Mouse (Mus musculus) stomach, postnatal 0 days (tissue): ENCODE measurements around the gene Desi2. TPM values are rescaled to one million over a fixed set of nuclear protein-coding genes. Genes with fewer than 3 reads are reported as not detected.
A peak's percentile ranks its signal among the peaks of the same experiment; 100 is the strongest.
"Not testable (repeated sequence)": the region's sequence is repeated elsewhere in the genome, so short reads cannot be mapped to it uniquely, and the experiment has no call there.

ENCODE experiments used
- ATAC-seq: fragments of 200-750 bp; cut with Nextera tagmentation; 2 replicates; pipeline ENCODE4 v1.8.0; 2017; ENCODE audit not compliant: low FRiP score, low TSS enrichment
- DNase-seq: peaks from one replicate; pipeline ENCODE4 v3.0.0-alpha.2; 2016; ENCODE audit warnings: low spot score
- H3K27ac ChIP-seq: fragments of 300-500 bp; sonication (generic); replicated peaks from 2 replicates; pipeline ENCODE4 v1.5.1; 2014; ENCODE audit warnings: mild to moderate bottlenecking, control low read depth
- H3K27me3 ChIP-seq: fragments of 300-500 bp; sonication (generic); 2 replicates; pipeline ENCODE4 v1.6.1; 2014; ENCODE audit warnings: low read length; ENCODE audit not compliant: control insufficient read depth, insufficient read depth
- H3K36me3 ChIP-seq: fragments of 300-500 bp; sonication (generic); 2 replicates; pipeline ENCODE4 v1.6.1; 2014; ENCODE audit warnings: low read length, mixed read lengths; ENCODE audit not compliant: control insufficient read depth, insufficient read depth
- H3K4me1 ChIP-seq: fragments of 300-500 bp; sonication (generic); replicated peaks from 2 replicates; pipeline ENCODE4 v1.6.1; 2014; ENCODE audit warnings: antibody characterized with exemption; ENCODE audit not compliant: control insufficient read depth, insufficient read depth
- H3K4me2 ChIP-seq: fragments of 300-500 bp; sonication (generic); replicated peaks from 2 replicates; pipeline ENCODE4 v1.6.1; 2014; ENCODE audit warnings: low read depth, mild to moderate bottlenecking, control low read depth, moderate library complexity
- H3K4me3 ChIP-seq: fragments of 300-500 bp; sonication (generic); 2 replicates; pipeline ENCODE4 v1.5.1; 2014; ENCODE audit warnings: low read depth, low read length, control low read depth
- H3K9ac ChIP-seq: fragments of 300-500 bp; sonication (generic); 2 replicates; pipeline ENCODE4 v1.6.1; 2014; ENCODE audit warnings: mild to moderate bottlenecking, low read length, control low read depth, mixed read lengths
- H3K9me3 ChIP-seq: fragments of 300-500 bp; sonication (generic); 2 replicates; pipeline ENCODE4 v1.6.1; 2016; ENCODE audit warnings: low read length; ENCODE audit not compliant: control insufficient read depth
- CTCF ChIP-seq: IDR thresholded peaks from 2 replicates; pipeline ENCODE4 v1.5.1; 2016; ENCODE audit warnings: antibody characterized with exemption, low read depth, mild to moderate bottlenecking, moderate library complexity
- EP300 ChIP-seq: optimal IDR thresholded peaks from 2 replicates; pipeline ENCODE3; 2016; ENCODE audit warnings: antibody characterized with exemption
- WGBS: fragments of 180-500 bp; shearing (Covaris S2); extraction: QIAGEN DNeasy Blood & Tissue Kit; methylation state at CpG from one replicate; pipeline ENCODE4 v1.1.7; 2014; 5-methylcytosine and 5-hydroxymethylcytosine counted together
- polyA plus RNA-seq: library from polyadenylated mRNA; unstranded; fragments of >200 nt; fragmentation: Nextera tagmentation; extraction: Ambion mirVana; gene quantifications from 2 replicates; pipeline ENCODE4 v1.2.1, GENCODE M21; 2015

The Desi2 gene
- polyA plus RNA-seq, 1 experiment from 2014 or later, result 29.4 TPM

DNA sequence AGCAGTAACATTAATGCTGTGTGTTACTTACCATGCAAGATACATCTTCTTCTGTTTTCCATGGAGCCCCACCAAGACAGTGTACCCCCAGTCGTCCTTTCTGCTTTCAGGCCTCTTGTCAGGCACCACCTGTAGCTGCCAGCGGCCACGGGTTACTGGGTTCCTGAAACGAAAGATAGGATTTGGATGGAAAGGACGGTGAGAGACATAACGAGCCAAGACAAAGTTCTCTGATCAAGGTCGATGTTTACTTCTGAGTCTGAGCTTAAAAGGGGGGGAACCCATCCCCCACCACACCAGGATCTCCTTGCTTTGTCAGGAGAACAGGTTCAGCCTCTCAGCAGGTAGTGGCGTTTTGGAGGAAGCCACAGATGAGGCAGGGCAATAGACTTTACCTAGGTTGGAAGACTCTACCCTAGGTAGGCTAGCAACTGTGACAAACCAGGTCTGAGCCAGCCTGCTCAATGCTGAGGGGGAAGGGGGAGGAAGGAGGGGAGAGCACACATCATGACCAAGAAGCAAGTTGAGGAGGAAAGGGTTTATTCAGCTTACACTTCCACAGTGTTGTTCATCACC lies 100.5 kb downstream of the Desi2 start:
- ATAC-seq (no peak), DNase-seq (no peak)
- Histone ChIP-seq H3K4me3 (no peak overlapping the region), H3K27me3 (no peaks in the 10 kb centered on the region), H3K9ac (no peak overlapping the region), H3K9me3 (no peaks in the 10 kb centered on the region), H3K4me1 (no peaks in the 10 kb centered on the region), H3K36me3 (no peaks in the 10 kb centered on the region), H3K4me2 (no peak overlapping the region), H3K27ac (no peak overlapping the region)
- WGBS, result 55% methylated on average over 8 of the region's 8 CpGs
- TF ChIP-seq CTCF (no peak), EP300 (no peak)

DNA sequence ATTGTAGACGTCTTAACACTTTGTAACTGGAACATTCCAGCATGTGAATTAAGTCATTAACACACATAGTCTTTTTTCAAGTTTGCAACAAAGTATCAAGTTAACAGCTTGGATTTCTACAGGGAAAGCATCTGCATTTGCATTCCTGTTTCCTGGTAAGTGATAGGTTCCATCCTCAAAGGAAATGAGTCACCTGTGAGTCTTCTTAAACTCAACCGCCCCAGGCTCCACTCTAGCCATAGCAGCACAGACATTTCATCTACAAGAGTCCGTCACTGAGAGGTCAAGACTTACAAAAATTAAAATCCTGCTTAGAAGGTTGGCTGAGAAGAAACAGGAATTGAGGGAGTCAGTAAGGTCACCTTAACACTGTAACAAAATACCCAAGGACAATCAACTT lies 104.5 kb downstream of the Desi2 start:
- Histone ChIP-seq H3K27me3 (no peaks in the 10 kb centered on the region), H3K4me2 (no peak overlapping the region), H3K9me3 (no peaks in the 10 kb centered on the region), H3K9ac (no peak overlapping the region), H3K4me3 (no peak overlapping the region), H3K27ac (no peak overlapping the region), H3K36me3 (no peaks in the 10 kb centered on the region), H3K4me1 (no peaks in the 10 kb centered on the region)
- DNase-seq, result no peak
- WGBS, result 81% methylated on average over 3 of the region's 3 CpGs
- TF ChIP-seq CTCF, result no peak
- TF ChIP-seq EP300, result no peak
- no peak for ATAC-seq

DNA sequence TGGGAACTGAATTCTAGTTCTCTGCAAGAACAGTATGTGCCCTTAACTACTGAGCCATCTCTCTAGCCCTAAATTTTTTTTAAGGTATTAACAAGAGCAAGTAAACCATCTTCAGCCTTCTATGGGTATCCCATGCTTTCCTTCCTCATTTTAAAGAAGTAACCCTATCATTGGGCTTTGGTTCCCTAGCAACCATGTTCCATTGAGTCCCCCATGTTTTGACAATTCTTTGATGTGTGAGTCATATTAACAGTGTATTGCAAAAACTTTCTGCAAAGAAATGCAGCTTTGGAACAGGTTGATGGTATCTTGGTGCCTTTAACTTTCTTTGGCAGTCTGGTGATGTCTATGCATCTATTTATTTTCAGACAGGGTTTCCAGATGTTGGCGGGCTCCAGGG lies 106.8 kb downstream of the Desi2 start:
- Histone ChIP-seq H3K9ac (no peak overlapping the region), H3K4me2 (no peak overlapping the region), H3K27ac (no peak overlapping the region), H3K27me3 (no peaks in the 10 kb centered on the region), H3K9me3 (no peaks in the 10 kb centered on the region), H3K4me3 (no peak overlapping the region), H3K36me3 (no peaks in the 10 kb centered on the region), H3K4me1 (no peaks in the 10 kb centered on the region)
- no peak for TF ChIP-seq EP300
- no peak for TF ChIP-seq CTCF
- DNase-seq, result no peak
- ATAC-seq, result no peak
- 91% methylated on average over 1 of the region's 1 CpGs for WGBS

DNA sequence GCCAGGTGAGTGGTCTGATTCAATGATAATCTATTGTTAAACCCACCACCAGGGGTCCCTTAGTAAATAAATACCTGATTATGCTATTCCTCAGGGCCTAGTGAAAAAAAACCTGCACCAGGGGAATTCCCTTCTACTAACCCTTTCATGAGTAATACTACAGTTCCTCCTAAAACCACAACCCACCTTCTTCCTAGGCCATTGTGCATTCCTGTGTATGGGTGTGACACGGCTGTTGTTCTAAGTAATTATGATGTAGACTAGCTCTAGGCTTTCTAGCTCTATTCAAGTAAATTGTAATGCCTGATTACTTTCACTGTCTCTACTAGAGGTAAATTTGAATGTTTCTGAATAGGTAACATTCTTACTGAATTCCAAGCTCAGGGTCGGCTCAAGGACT lies 114.0 kb downstream of the Desi2 start:
- 89% methylated on average over 2 of the region's 2 CpGs for WGBS

DNA sequence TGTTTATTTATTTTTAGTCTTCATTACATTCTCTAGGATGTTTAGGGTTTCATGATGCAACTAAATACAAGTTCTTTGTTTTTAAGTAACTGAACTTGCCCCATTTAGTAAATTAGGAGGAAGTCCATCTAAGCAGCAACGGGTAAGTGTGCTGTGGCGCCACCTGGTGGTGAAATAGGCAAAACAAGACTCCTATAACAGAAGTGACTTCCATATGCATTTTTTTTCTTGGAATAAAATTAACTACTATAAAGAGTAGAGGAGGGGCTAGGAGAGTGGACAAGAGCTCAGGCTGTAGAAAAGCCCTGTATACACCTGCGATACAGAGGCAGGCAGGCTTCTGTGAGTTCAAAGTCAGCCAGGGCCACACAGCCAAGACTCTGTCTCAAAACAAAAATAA lies 116.2 kb downstream of the Desi2 start:
- 31% methylated on average over 3 of the region's 3 CpGs for WGBS
- no peak; the same call in 1 of the 2 replicates for ATAC-seq
- peak; percentile 74 for DNase-seq

More for the DNA sequence above, 114.0 kb downstream of the Desi2 start:
- not testable (repeated sequence) for DNase-seq, ATAC-seq, H3K27ac ChIP-seq, H3K4me3 ChIP-seq, H3K4me2 ChIP-seq, H3K9ac ChIP-seq, H3K4me1 ChIP-seq, H3K9me3 ChIP-seq, H3K36me3 ChIP-seq, H3K27me3 ChIP-seq

More for the DNA sequence above, 116.2 kb downstream of the Desi2 start:
- H3K4me2 ChIP-seq, result no peak overlapping the region
- TF ChIP-seq CTCF, result peak; percentile 90
- no peak for TF ChIP-seq EP300
- H3K4me1 ChIP-seq, result no peaks in the 10 kb centered on the region
- H3K9ac ChIP-seq, result no peak overlapping the region
- no peaks in the 10 kb centered on the region for H3K27me3 ChIP-seq
- H3K9me3 ChIP-seq, result no peaks in the 10 kb centered on the region
- H3K36me3 ChIP-seq, result no peaks in the 10 kb centered on the region
- H3K4me3 ChIP-seq, result no peak overlapping the region
- no peak overlapping the region for H3K27ac ChIP-seq

Other genes with a start within 250 kb of the Desi2 start
- 0.31 and 0.36 TPM in 2 replicates for gene Catspere2, start 204.0 kb upstream of the Desi2 start, polyA plus RNA-seq
- 140 and 146 TPM in 2 replicates for gene Cox20, start 131.7 kb downstream of the Desi2 start, polyA plus RNA-seq
- 129 and 147 TPM in 2 replicates for gene Hnrnpu, start 150.4 kb downstream of the Desi2 start, polyA plus RNA-seq
- 3.5 and 3.7 TPM in 2 replicates for gene Efcab2, start 218.7 kb downstream of the Desi2 start, polyA plus RNA-seq